Mouse (Mus musculus): ENCODE data around the gene Srpr. TPM values are rescaled to one million over a fixed set of nuclear protein-coding genes. Genes with fewer than 3 reads are reported as not detected.

Gene Srpr
- polyA plus RNA-seq, 1 experiment from 2014 or later = 108 TPM

GRCm38 (mm10) chr9:35223466-35223865 is 23.5 kb downstream of the Srpr start:
- Histone ChIP-seq H3K4me3 (ENCODE audit: low read depth, low read length) (no peak overlapping the region), H3K4me2 (ENCODE audit: low read depth, severe bottlenecking) (no peak overlapping the region), H3K27ac (replicated peaks; ENCODE audit: low read depth, low read length) (no peak overlapping the region), H3K9ac (ENCODE audit: low read length) (no peak overlapping the region), H3K4me1 (ENCODE audit: control insufficient read depth, insufficient read depth, low read length) (no peaks in the 10 kb centered on the region), H3K27me3 (ENCODE audit: control insufficient read depth, insufficient read depth, low read length) (no peaks in the 10 kb centered on the region), H3K36me3 (ENCODE audit: control insufficient read depth, insufficient read depth, low read length) (peaks cover 2% of the 10 kb centered on the region; the same call in 1 of the 2 replicates), H3K9me3 (ENCODE audit: control insufficient read depth, low read length) (no peaks in the 10 kb centered on the region)
- no peak for ATAC-seq (ENCODE audit: insufficient number of reproducible peaks, low FRiP score, low TSS enrichment, low read depth)
- DNase-seq (ENCODE audit: low spot score) = no peak
- 96% methylated on average over 3 of the region's 3 CpGs for WGBS

- no peak for DNase-seq (ENCODE audit: low spot score)
- 86% methylated on average over 3 of the region's 3 CpGs for WGBS
- Histone ChIP-seq H3K27me3 (ENCODE audit: control insufficient read depth, insufficient read depth, low read length) (no peaks in the 10 kb centered on the region), H3K27ac (replicated peaks; ENCODE audit: low read depth, low read length) (no peak overlapping the region), H3K4me3 (ENCODE audit: low read depth, low read length) (no peak overlapping the region), H3K36me3 (ENCODE audit: control insufficient read depth, insufficient read depth, low read length) (no peaks in the 10 kb centered on the region; the same call in 1 of the 2 replicates), H3K4me2 (ENCODE audit: low read depth, severe bottlenecking) (no peak overlapping the region), H3K9me3 (ENCODE audit: control insufficient read depth, low read length) (no peaks in the 10 kb centered on the region), H3K9ac (ENCODE audit: low read length) (no peak overlapping the region), H3K4me1 (ENCODE audit: control insufficient read depth, insufficient read depth, low read length) (no peaks in the 10 kb centered on the region)
- ATAC-seq (ENCODE audit: insufficient number of reproducible peaks, low FRiP score, low TSS enrichment, low read depth) = no peak
These were observed 28.7 kb downstream of the Srpr start for GRCm38 (mm10) chr9:35228671-35229070.

GRCm38 (mm10) chr9:35235996-35236395 is 36.0 kb downstream of the Srpr start:
- DNase-seq (ENCODE audit: low spot score) (no peak), ATAC-seq (ENCODE audit: insufficient number of reproducible peaks, low FRiP score, low TSS enrichment, low read depth) (no peak)
- 69% methylated on average over 3 of the region's 3 CpGs for WGBS
- no peaks in the 10 kb centered on the region; the same call in 1 of the 2 replicates for H3K36me3 ChIP-seq (ENCODE audit: control insufficient read depth, insufficient read depth, low read length)
- H3K4me2 ChIP-seq (ENCODE audit: low read depth, severe bottlenecking) = no peak overlapping the region
- H3K4me3 ChIP-seq (ENCODE audit: low read depth, low read length) = no peak overlapping the region
- no peaks in the 10 kb centered on the region for H3K4me1 ChIP-seq (ENCODE audit: control insufficient read depth, insufficient read depth, low read length)
- H3K9me3 ChIP-seq (ENCODE audit: control insufficient read depth, low read length) = no peaks in the 10 kb centered on the region
- H3K9ac ChIP-seq (ENCODE audit: low read length) = no peak overlapping the region
- no peaks in the 10 kb centered on the region for H3K27me3 ChIP-seq (ENCODE audit: control insufficient read depth, insufficient read depth, low read length)
- H3K27ac ChIP-seq (replicated peaks; ENCODE audit: low read depth, low read length) = no peak overlapping the region

GRCm38 (mm10) chr9:35238371-35238770 is 38.4 kb downstream of the Srpr start:
- Histone ChIP-seq H3K9ac (ENCODE audit: low read length) (no peak overlapping the region), H3K36me3 (ENCODE audit: control insufficient read depth, insufficient read depth, low read length) (no peaks in the 10 kb centered on the region)

GRCm38 (mm10) chr9:35238915-35239571 is 39.1 kb downstream of the Srpr start:
- Histone ChIP-seq H3K4me2 (ENCODE audit: low read depth, severe bottlenecking) (no peak overlapping the region), H3K4me3 (ENCODE audit: low read depth, low read length) (no peak overlapping the region), H3K27ac (replicated peaks; ENCODE audit: low read depth, low read length) (no peak overlapping the region), H3K27me3 (ENCODE audit: control insufficient read depth, insufficient read depth, low read length) (no peaks in the 10 kb centered on the region), H3K9me3 (ENCODE audit: control insufficient read depth, low read length) (no peaks in the 10 kb centered on the region), H3K36me3 (ENCODE audit: control insufficient read depth, insufficient read depth, low read length) (no peaks in the 10 kb centered on the region), H3K4me1 (ENCODE audit: control insufficient read depth, insufficient read depth, low read length) (no peaks in the 10 kb centered on the region), H3K9ac (ENCODE audit: low read length) (no peak overlapping the region)
- no peak for ATAC-seq (ENCODE audit: insufficient number of reproducible peaks, low FRiP score, low TSS enrichment, low read depth)
- no peak for DNase-seq (ENCODE audit: low spot score)
- WGBS = 73% methylated on average over 6 of the region's 6 CpGs

More at GRCm38 (mm10) chr9:35238371-35238770, 38.4 kb downstream of the Srpr start:
- 91% methylated on average over 1 of the region's 1 CpGs for WGBS
- Histone ChIP-seq H3K27me3 (ENCODE audit: control insufficient read depth, insufficient read depth, low read length) (no peaks in the 10 kb centered on the region), H3K4me3 (ENCODE audit: low read depth, low read length) (no peak overlapping the region), H3K4me2 (ENCODE audit: low read depth, severe bottlenecking) (no peak overlapping the region), H3K27ac (replicated peaks; ENCODE audit: low read depth, low read length) (no peak overlapping the region), H3K4me1 (ENCODE audit: control insufficient read depth, insufficient read depth, low read length) (no peaks in the 10 kb centered on the region), H3K9me3 (ENCODE audit: control insufficient read depth, low read length) (no peaks in the 10 kb centered on the region)
- ATAC-seq (ENCODE audit: insufficient number of reproducible peaks, low FRiP score, low TSS enrichment, low read depth) = no peak
- DNase-seq (ENCODE audit: low spot score) = no peak

GRCm38 (mm10) chr9:35239734-35240133 is 39.8 kb downstream of the Srpr start:
- no peak overlapping the region for H3K27ac ChIP-seq (replicated peaks; ENCODE audit: low read depth, low read length)
- no peaks in the 10 kb centered on the region for H3K36me3 ChIP-seq (ENCODE audit: control insufficient read depth, insufficient read depth, low read length)
- no peak overlapping the region for H3K4me2 ChIP-seq (ENCODE audit: low read depth, severe bottlenecking)
- H3K9me3 ChIP-seq (ENCODE audit: control insufficient read depth, low read length) = no peaks in the 10 kb centered on the region
- H3K4me3 ChIP-seq (ENCODE audit: low read depth, low read length) = no peak overlapping the region
- H3K4me1 ChIP-seq (ENCODE audit: control insufficient read depth, insufficient read depth, low read length) = no peaks in the 10 kb centered on the region
- no peak overlapping the region for H3K9ac ChIP-seq (ENCODE audit: low read length)
- H3K27me3 ChIP-seq (ENCODE audit: control insufficient read depth, insufficient read depth, low read length) = no peaks in the 10 kb centered on the region
- ATAC-seq (ENCODE audit: insufficient number of reproducible peaks, low FRiP score, low TSS enrichment, low read depth) (no peak), DNase-seq (ENCODE audit: low spot score) (no peak)
- WGBS = 74% methylated on average over 1 of the region's 1 CpGs

GRCm38 (mm10) chr9:35247405-35247804 is 47.4 kb downstream of the Srpr start:
- no peak overlapping the region for H3K4me2 ChIP-seq (ENCODE audit: low read depth, severe bottlenecking)
- H3K27me3 ChIP-seq (ENCODE audit: control insufficient read depth, insufficient read depth, low read length) = no peaks in the 10 kb centered on the region
- H3K4me3 ChIP-seq (ENCODE audit: low read depth, low read length) = no peak overlapping the region
- H3K9me3 ChIP-seq (ENCODE audit: control insufficient read depth, low read length) = no peaks in the 10 kb centered on the region
- no peak for ATAC-seq (ENCODE audit: insufficient number of reproducible peaks, low FRiP score, low TSS enrichment, low read depth)
- H3K4me1 ChIP-seq (ENCODE audit: control insufficient read depth, insufficient read depth, low read length) = no peaks in the 10 kb centered on the region
- no peak for DNase-seq (ENCODE audit: low spot score)
- no peak overlapping the region; the same call in 1 of the 2 replicates for H3K27ac ChIP-seq (replicated peaks; ENCODE audit: low read depth, low read length)
- H3K36me3 ChIP-seq (ENCODE audit: control insufficient read depth, insufficient read depth, low read length) = no peaks in the 10 kb centered on the region
- WGBS = 87% methylated on average over 2 of the region's 2 CpGs
- no peak overlapping the region for H3K9ac ChIP-seq (ENCODE audit: low read length)

GRCm38 (mm10) chr9:35249476-35249875 is 49.5 kb downstream of the Srpr start:
- no peak for ATAC-seq (ENCODE audit: insufficient number of reproducible peaks, low FRiP score, low TSS enrichment, low read depth)
- H3K27ac ChIP-seq (replicated peaks; ENCODE audit: low read depth, low read length) = no peak overlapping the region; the same call in 1 of the 2 replicates
- no peak for DNase-seq (ENCODE audit: low spot score)

GRCm38 (mm10) chr9:35257365-35257764 is 57.4 kb downstream of the Srpr start:
- Histone ChIP-seq H3K27ac (replicated peaks; ENCODE audit: low read depth, low read length) (no peak overlapping the region), H3K4me1 (ENCODE audit: control insufficient read depth, insufficient read depth, low read length) (no peaks in the 10 kb centered on the region), H3K4me3 (ENCODE audit: low read depth, low read length) (no peak overlapping the region), H3K9me3 (ENCODE audit: control insufficient read depth, low read length) (no peaks in the 10 kb centered on the region), H3K36me3 (ENCODE audit: control insufficient read depth, insufficient read depth, low read length) (no peaks in the 10 kb centered on the region), H3K9ac (ENCODE audit: low read length) (no peak overlapping the region), H3K4me2 (ENCODE audit: low read depth, severe bottlenecking) (no peak overlapping the region), H3K27me3 (ENCODE audit: control insufficient read depth, insufficient read depth, low read length) (no peaks in the 10 kb centered on the region)
- no peak for ATAC-seq (ENCODE audit: insufficient number of reproducible peaks, low FRiP score, low TSS enrichment, low read depth)
- DNase-seq (ENCODE audit: low spot score) = no peak
- 95% methylated on average over 7 of the region's 7 CpGs for WGBS

More at GRCm38 (mm10) chr9:35249476-35249875, 49.5 kb downstream of the Srpr start:
- H3K9ac ChIP-seq (ENCODE audit: low read length) = no peak overlapping the region
- no peaks in the 10 kb centered on the region for H3K27me3 ChIP-seq (ENCODE audit: control insufficient read depth, insufficient read depth, low read length)
- H3K4me3 ChIP-seq (ENCODE audit: low read depth, low read length) = no peak overlapping the region
- no peaks in the 10 kb centered on the region for H3K4me1 ChIP-seq (ENCODE audit: control insufficient read depth, insufficient read depth, low read length)
- H3K4me2 ChIP-seq (ENCODE audit: low read depth, severe bottlenecking) = no peak overlapping the region
- H3K9me3 ChIP-seq (ENCODE audit: control insufficient read depth, low read length) = no peaks in the 10 kb centered on the region
- H3K36me3 ChIP-seq (ENCODE audit: control insufficient read depth, insufficient read depth, low read length) = no peaks in the 10 kb centered on the region
